10 mouse cellular contexts compared by ENCODE assay signal in the genomic region with DNA sequence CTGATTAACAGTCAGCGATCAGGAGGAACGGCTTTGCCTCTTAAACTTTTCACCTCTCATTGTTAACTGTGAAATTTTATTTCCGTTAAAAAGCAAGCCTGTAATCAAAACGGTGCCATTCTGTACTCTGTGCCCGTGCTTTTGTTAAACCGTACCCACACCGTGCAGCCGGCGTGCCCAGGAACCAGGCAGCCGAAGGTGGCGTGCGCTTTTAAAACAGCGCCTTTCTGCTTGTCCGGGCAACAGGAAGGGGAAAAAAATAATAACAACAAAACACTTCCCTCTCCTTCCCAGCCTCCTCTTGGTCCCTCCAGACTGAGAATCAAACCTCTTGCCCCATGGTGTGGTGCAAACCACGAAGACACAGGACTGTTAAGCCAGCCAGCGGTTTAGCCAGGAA.
A peak's percentile ranks its signal among the peaks of the same experiment; 100 is the strongest.
DNase-seq lines count a peak whose midpoint lies in the region; ATAC-seq and TF ChIP-seq lines count a peak whose summit lies in the region.
"Had no signal": no experiment of that assay in that cellular context is flagged by ENCODE, and none has a peak within 500 bp of the region (broad histone marks: within the 10 kb centered on the region; RNA-seq: fewer than 3 reads in every experiment).

No protein-coding gene starts in this region.

- no peak for TF ChIP-seq POLR2A in thymus, adult 2 months (IDR thresholded peaks at IDR 0.05; ENCODE audit: control insufficient read depth, extremely low read depth, insufficient read depth, low read length, poor library complexity)

- ATAC-seq in intestine, embryonic 15.5 days: no peak
- ATAC-seq in intestine, embryonic 16.5 days: no peak
- ATAC-seq in embryonic facial prominence, embryonic 13.5 days (ENCODE audit: insufficient number of reproducible peaks, insufficient read depth, low FRiP score, low TSS enrichment, low read depth): no peak
- ATAC-seq in megakaryocyte progenitor cell, adult 5-6 weeks (replicated peaks; ENCODE audit: poor library complexity): peak; percentile 42

- no peak for TF ChIP-seq CTCF in thymus, adult 2 months (IDR thresholded peaks at IDR 0.05; ENCODE audit: borderline replicate concordance, control insufficient read depth, extremely low read depth, insufficient read depth, low read length, poor library complexity)

- 0 out of 2 replicates have a peak overlapping the region, but pooled peaks have one; percentile 14 for H3K4me2 ChIP-seq in intestine, embryonic 15.5 days (replicated peaks)
- H3K4me2 ChIP-seq in intestine, embryonic 16.5 days (ENCODE audit: low read depth, low read length): no peak overlapping the region
- H3K4me2 ChIP-seq in embryonic facial prominence, embryonic 13.5 days: peak overlapping the region; percentile 48

- H3K4me3 ChIP-seq in intestine, embryonic 15.5 days (replicated peaks): no peak overlapping the region
- no peak overlapping the region for H3K4me3 ChIP-seq in intestine, embryonic 16.5 days (ENCODE audit: low read length)
- H3K4me3 ChIP-seq in embryonic facial prominence, embryonic 13.5 days: peak overlapping the region; percentile 18
- peak overlapping the region; percentile 29 for H3K4me3 ChIP-seq in hindbrain, embryonic 10.5 days
- H3K4me3 ChIP-seq in thymus, adult 2 months (ENCODE audit: control insufficient read depth, insufficient read depth, low read length): no peak overlapping the region
- H3K4me3 ChIP-seq: myocyte had no signal

- H3K4me1 ChIP-seq in intestine, embryonic 15.5 days (replicated peaks): no peaks in the 10 kb centered on the region
- H3K4me1 ChIP-seq in intestine, embryonic 16.5 days (ENCODE audit: control insufficient read depth, insufficient read depth, low read length): no peaks in the 10 kb centered on the region
- peaks cover 13% of the 10 kb centered on the region for H3K4me1 ChIP-seq in embryonic facial prominence, embryonic 13.5 days
- H3K4me1 ChIP-seq in hindbrain, embryonic 10.5 days (replicated peaks): peaks cover 21% of the 10 kb centered on the region
- no peaks in the 10 kb centered on the region for H3K4me1 ChIP-seq in thymus, adult 2 months (replicated peaks; ENCODE audit: control insufficient read depth, insufficient read depth, low read length)

- no peak for DNase-seq in hindbrain, embryonic 10.5 days (ENCODE audit: low spot score)
- no peak for DNase-seq in layer of hippocampus, postnatal 14 days (ENCODE audit: low spot score in 2 of 2)
- DNase-seq in urinary bladder, adult 18-20 months (ENCODE audit: low spot score in 2 of 2): no peak
- no peak for DNase-seq in thymus, adult 2 months
- DNase-seq: cerebellum, adult 9-11 months had no signal

- H3K9me3 ChIP-seq in intestine, embryonic 15.5 days: no peaks in the 10 kb centered on the region
- no peaks in the 10 kb centered on the region for H3K9me3 ChIP-seq in intestine, embryonic 16.5 days (ENCODE audit: control insufficient read depth, low read length)
- H3K9me3 ChIP-seq in embryonic facial prominence, embryonic 13.5 days: no peaks in the 10 kb centered on the region
- H3K9me3 ChIP-seq in hindbrain, embryonic 10.5 days: no peaks in the 10 kb centered on the region

- no peak overlapping the region for H3K27ac ChIP-seq in intestine, embryonic 15.5 days
- no peak overlapping the region for H3K27ac ChIP-seq in intestine, embryonic 16.5 days (ENCODE audit: low read length)
- no peak overlapping the region for H3K27ac ChIP-seq in embryonic facial prominence, embryonic 13.5 days
- no peak overlapping the region for H3K27ac ChIP-seq in hindbrain, embryonic 10.5 days
- H3K27ac ChIP-seq in thymus, adult 2 months (ENCODE audit: control insufficient read depth, insufficient read depth, low read length): no peak overlapping the region

- no peaks in the 10 kb centered on the region for H3K36me3 ChIP-seq in intestine, embryonic 15.5 days
- no peaks in the 10 kb centered on the region for H3K36me3 ChIP-seq in intestine, embryonic 16.5 days (ENCODE audit: control insufficient read depth, insufficient read depth, low read length)
- no peaks in the 10 kb centered on the region for H3K36me3 ChIP-seq in embryonic facial prominence, embryonic 13.5 days
- no peaks in the 10 kb centered on the region for H3K36me3 ChIP-seq in hindbrain, embryonic 10.5 days
- no peaks in the 10 kb centered on the region for H3K36me3 ChIP-seq in thymus, adult 2 months (ENCODE audit: control insufficient read depth, insufficient read depth, low read length)

- 3% methylated on average over 16 of the region's 16 CpGs for WGBS in intestine, embryonic 15.5 days
- WGBS in intestine, embryonic 16.5 days: 5% methylated on average over 16 of the region's 16 CpGs
- 2% methylated on average over 16 of the region's 16 CpGs for WGBS in embryonic facial prominence, embryonic 13.5 days
- 3% methylated on average over 16 of the region's 16 CpGs for WGBS in hindbrain, embryonic 10.5 days
- 2% methylated on average over 16 of the region's 16 CpGs for WGBS in thymus, adult 2 months

- no peak overlapping the region for H3K9ac ChIP-seq in intestine, embryonic 15.5 days
- H3K9ac ChIP-seq in intestine, embryonic 16.5 days (ENCODE audit: low read depth, low read length): no peak overlapping the region
- no peak overlapping the region for H3K9ac ChIP-seq in embryonic facial prominence, embryonic 13.5 days

- peaks cover 63% of the 10 kb centered on the region for H3K27me3 ChIP-seq in intestine, embryonic 15.5 days (replicated peaks)
- peaks cover 58% of the 10 kb centered on the region for H3K27me3 ChIP-seq in intestine, embryonic 16.5 days (replicated peaks; ENCODE audit: control insufficient read depth, insufficient read depth, low read length)
- H3K27me3 ChIP-seq in embryonic facial prominence, embryonic 13.5 days: peaks cover 83% of the 10 kb centered on the region
- H3K27me3 ChIP-seq in hindbrain, embryonic 10.5 days (ENCODE audit: insufficient read depth, poor library complexity, severe bottlenecking): peaks cover 100% of the 10 kb centered on the region
- H3K27me3 ChIP-seq in thymus, adult 2 months (ENCODE audit: control insufficient read depth, insufficient read depth, low read length): peaks cover 5% of the 10 kb centered on the region

Comparison
In these comparisons a context has a peak if more than half of its experiments do, and no peak if none do; other contexts are left out.
1. H3K4me3 ChIP-seq: peak in embryonic facial prominence, embryonic 13.5 days (single experiment) and hindbrain, embryonic 10.5 days (single experiment); none in intestine, embryonic 15.5 days (single experiment), intestine, embryonic 16.5 days (single experiment) and thymus, adult 2 months (single experiment).